Mouse (Mus musculus) kidney, adult 2 months (tissue): ENCODE results near the gene Dohh. TPM values are rescaled to one million over a fixed set of nuclear protein-coding genes. Genes with fewer than 3 reads are reported as not detected.
A peak's percentile ranks its signal among the peaks of the same experiment; 100 is the strongest.

Experiments
- DNase-seq: peaks from one replicate; pipeline ENCODE4 v3.0.0; 2021
- H3K27ac ChIP-seq: fragments of 200-500 bp; 2 replicates; pipeline ENCODE4 v1.5.1; 2012; ENCODE audit warnings: low read depth, low read length, control low read depth, inconsistent platforms; ENCODE audit not compliant: insufficient read depth
- H3K27me3 ChIP-seq: fragments of 200-500 bp; replicated peaks from 2 replicates; pipeline ENCODE4 v1.6.1; 2012; ENCODE audit warnings: mild to moderate bottlenecking, moderate library complexity, low read length, inconsistent platforms; ENCODE audit not compliant: control insufficient read depth, insufficient read depth
- H3K36me3 ChIP-seq: fragments of 200-500 bp; 2 replicates; pipeline ENCODE4 v1.6.1; 2012; ENCODE audit warnings: mild to moderate bottlenecking, moderate library complexity, low read length, inconsistent platforms; ENCODE audit not compliant: control insufficient read depth, insufficient read depth
- H3K4me1 ChIP-seq: fragments of 200-500 bp; 2 replicates; pipeline ENCODE4 v1.6.1; 2011; ENCODE audit warnings: low read length; ENCODE audit not compliant: control insufficient read depth, insufficient read depth
- H3K4me3 ChIP-seq: fragments of 200-500 bp; 2 replicates; pipeline ENCODE4 v1.5.1; 2011; ENCODE audit warnings: mild to moderate bottlenecking, low read depth, low read length, control low read depth; ENCODE audit not compliant: insufficient read depth
- CTCF ChIP-seq: fragments of 200-500 bp; conservative IDR thresholded peaks from 2 replicates; pipeline ENCODE4 v1.5.1; 2011; ENCODE audit warnings: low read depth, mild to moderate bottlenecking, control low read depth, low read length, moderate library complexity, mixed read lengths; ENCODE audit not compliant: insufficient read depth, insufficient read length
- POLR2A ChIP-seq: fragments of 200-500 bp; IDR thresholded peaks from one replicate; pipeline ENCODE4 v1.6.1; 2011; ENCODE audit warnings: low read depth, low read length, control low read depth
- WGBS: fragments of 180-500 bp; shearing (Covaris S2); methylation state at CpG from one replicate; pipeline ENCODE4 v1.1.7; 2018; 5-methylcytosine and 5-hydroxymethylcytosine counted together
- polyA plus RNA-seq: library from polyadenylated mRNA; depleted of rRNA; stranded (reverse); fragments of >200 nt; gene quantifications from 2 replicates; pipeline ENCODE4 v1.2.3, GENCODE M21; 2012

The Dohh gene
- polyA plus RNA-seq, 1 experiment = 60.6 TPM

GRCm38 (mm10) chr10:81377793-81378552, 6.3 kb upstream of the Dohh start, which contains the start of gene Fzr1:
Gene Fzr1, minus strand, starts transcription at chr10:81378516.
- DNase-seq = no peak
- H3K27me3 ChIP-seq = no peaks in the 10 kb centered on the region
- peak within 1 kb of the TSS; percentile 26 for H3K27ac ChIP-seq
- peaks cover 16% of the 10 kb centered on the region; the same call in 1 of the 2 replicates for H3K4me1 ChIP-seq
- H3K4me3 ChIP-seq = peak within 1 kb of the TSS; percentile 79
- peak; percentile 25 for TF ChIP-seq POLR2A
- TF ChIP-seq CTCF = no peak
- no peaks in the 10 kb centered on the region for H3K36me3 ChIP-seq
- 1% methylated on average over 51 of the region's 59 CpGs for WGBS

- Histone ChIP-seq H3K4me1 (peaks cover 16% of the 10 kb centered on the region; the same call in 1 of the 2 replicates), H3K27ac (no peak overlapping the region; the same call in 1 of the 2 replicates), H3K4me3 (peak overlapping the region; percentile 49), H3K27me3 (no peaks in the 10 kb centered on the region), H3K36me3 (no peaks in the 10 kb centered on the region)
- WGBS = under 1% methylated on average over 46 of the region's 46 CpGs
- no peak for TF ChIP-seq CTCF
- no peak for TF ChIP-seq POLR2A
- DNase-seq = peak; percentile 100
Observed at GRCm38 (mm10) chr10:81378553-81379182, 5.6 kb upstream of the Dohh start.

- H3K36me3 ChIP-seq = no peaks in the 10 kb centered on the region
- DNase-seq = no peak
- no peak overlapping the region for H3K27ac ChIP-seq
- H3K4me3 ChIP-seq = peak overlapping the region; percentile 49; the same call in 1 of the 2 replicates
- H3K4me1 ChIP-seq = peaks cover 16% of the 10 kb centered on the region; the same call in 1 of the 2 replicates
- TF ChIP-seq CTCF (no peak), POLR2A (no peak)
- WGBS = 57% methylated on average over 3 of the region's 3 CpGs
- no peaks in the 10 kb centered on the region for H3K27me3 ChIP-seq
Observed at GRCm38 (mm10) chr10:81379183-81379553, 5.1 kb upstream of the Dohh start.

GRCm38 (mm10) chr10:81379809-81380378, 4.3 kb upstream of the Dohh start:
- peaks cover 17% of the 10 kb centered on the region; the same call in 1 of the 2 replicates for H3K4me1 ChIP-seq
- no peaks in the 10 kb centered on the region for H3K36me3 ChIP-seq
- H3K4me3 ChIP-seq = no peak overlapping the region
- no peak overlapping the region for H3K27ac ChIP-seq
- DNase-seq = no peak
- H3K27me3 ChIP-seq = no peaks in the 10 kb centered on the region
- TF ChIP-seq CTCF = no peak
- WGBS = 85% methylated on average over 6 of the region's 6 CpGs

- H3K27ac ChIP-seq = no peak overlapping the region
- 64% methylated on average over 5 of the region's 5 CpGs for WGBS
- no peak for DNase-seq
Observed at GRCm38 (mm10) chr10:81382039-81382438, 2.2 kb upstream of the Dohh start.

GRCm38 (mm10) chr10:81384605-81384982, 366 bp downstream of the Dohh start:
- under 1% methylated on average over 19 of the region's 19 CpGs for WGBS
- no peak for DNase-seq
- no peak for TF ChIP-seq POLR2A
- TF ChIP-seq CTCF = no peak

More at GRCm38 (mm10) chr10:81382039-81382438, 2.2 kb upstream of the Dohh start:
- H3K4me3 ChIP-seq = no peak overlapping the region
- H3K36me3 ChIP-seq = no peaks in the 10 kb centered on the region
- no peak for TF ChIP-seq POLR2A
- no peak for TF ChIP-seq CTCF
- H3K27me3 ChIP-seq = no peaks in the 10 kb centered on the region
- H3K4me1 ChIP-seq = peaks cover 18% of the 10 kb centered on the region; the same call in 1 of the 2 replicates

More at GRCm38 (mm10) chr10:81384605-81384982, 366 bp downstream of the Dohh start:
- no peaks in the 10 kb centered on the region for H3K36me3 ChIP-seq
- peaks cover 10% of the 10 kb centered on the region; the same call in 1 of the 2 replicates for H3K4me1 ChIP-seq
- no peaks in the 10 kb centered on the region for H3K27me3 ChIP-seq
- peak overlapping the region; percentile 92 for H3K4me3 ChIP-seq
- H3K27ac ChIP-seq = peak overlapping the region; percentile 52; the same call in 1 of the 2 replicates
